Mouse (Mus musculus): ENCODE results near the gene Irs1. TPM values are rescaled to one million over a fixed set of nuclear protein-coding genes. Genes with fewer than 3 reads are reported as not detected.

Gene Irs1
- polyA plus RNA-seq, 2 experiments: 0.66 to 0.94 TPM

- Histone ChIP-seq H3K9ac (replicated peaks) (no peak overlapping the region), H3K9me3 (ENCODE audit: control insufficient read depth, low read length) (no peaks in the 10 kb centered on the region), H3K4me3 (ENCODE audit: insufficient read depth in 1 of 2, low read depth in 2 of 2, low read length in 2 of 2) (no peak overlapping the region), H3K4me2 (ENCODE audit: low read depth) (no peak overlapping the region), H3K4me1 (replicated peaks; ENCODE audit: control insufficient read depth in 2 of 2, insufficient read depth in 2 of 2, low read length in 1 of 2) (peaks cover 0 to 2% of the 10 kb centered on the region in 2 experiments; a peak in 1 of 4 replicates), H3K27me3 (ENCODE audit: control insufficient read depth, insufficient read depth, low read length) (no peaks in the 10 kb centered on the region), H3K27ac (no peak overlapping the region), H3K36me3 (replicated peaks; ENCODE audit: control insufficient read depth, insufficient read depth, low read depth) (no peaks in the 10 kb centered on the region)
- WGBS (ENCODE audit: insufficient replicate concordance): 59% methylated on average over 5 of the region's 5 CpGs
- TF ChIP-seq CTCF (IDR thresholded peaks at IDR 0.05; ENCODE audit: low read depth) (no peak), EP300 (IDR thresholded peaks at IDR 0.05; ENCODE audit: low read depth) (no peak)
- DNase-seq (ENCODE audit: low read depth in 3 of 3, low spot score in 3 of 3): no peak
- ATAC-seq (ENCODE audit: insufficient read depth): no peak
These were observed 19.0 kb downstream of the Irs1 start for GRCm38 (mm10) chr1:82272231-82272630.

GRCm38 (mm10) chr1:82267547-82267946 lies 23.7 kb downstream of the Irs1 start:
- WGBS (ENCODE audit: insufficient replicate concordance): 15% methylated on average over 4 of the region's 4 CpGs
- no peak overlapping the region for H3K9ac ChIP-seq (replicated peaks)
- H3K4me3 ChIP-seq (ENCODE audit: insufficient read depth in 1 of 2, low read depth in 2 of 2, low read length in 2 of 2): no peak overlapping the region
- no peak overlapping the region for H3K27ac ChIP-seq
- H3K4me2 ChIP-seq (ENCODE audit: low read depth): no peak overlapping the region
- H3K9me3 ChIP-seq (ENCODE audit: control insufficient read depth, low read length): no peaks in the 10 kb centered on the region
- no peaks in the 10 kb centered on the region for H3K36me3 ChIP-seq (replicated peaks; ENCODE audit: control insufficient read depth, insufficient read depth, low read depth)
- DNase-seq (ENCODE audit: low read depth in 3 of 3, low spot score in 3 of 3): no peak
- no peak for TF ChIP-seq CTCF (IDR thresholded peaks at IDR 0.05; ENCODE audit: low read depth)
- TF ChIP-seq EP300 (IDR thresholded peaks at IDR 0.05; ENCODE audit: low read depth): no peak
- no peaks in the 10 kb centered on the region for H3K27me3 ChIP-seq (ENCODE audit: control insufficient read depth, insufficient read depth, low read length)
- H3K4me1 ChIP-seq (replicated peaks; ENCODE audit: control insufficient read depth in 2 of 2, insufficient read depth in 2 of 2, low read length in 1 of 2): no peaks in the 10 kb centered on the region
- ATAC-seq (ENCODE audit: insufficient read depth): no peak

GRCm38 (mm10) chr1:82262331-82262730 lies 28.9 kb downstream of the Irs1 start:
- Histone ChIP-seq H3K4me1 (replicated peaks; ENCODE audit: control insufficient read depth in 2 of 2, insufficient read depth in 2 of 2, low read length in 1 of 2) (0 out of 4 replicates have a peak, but pooled peaks cover 0 to 2% of the 10 kb centered on the region in 2 experiments), H3K27me3 (ENCODE audit: control insufficient read depth, insufficient read depth, low read length) (no peaks in the 10 kb centered on the region), H3K27ac (no peak overlapping the region), H3K9ac (replicated peaks) (no peak overlapping the region), H3K4me2 (ENCODE audit: low read depth) (no peak overlapping the region), H3K9me3 (ENCODE audit: control insufficient read depth, low read length) (no peaks in the 10 kb centered on the region), H3K36me3 (replicated peaks; ENCODE audit: control insufficient read depth, insufficient read depth, low read depth) (no peaks in the 10 kb centered on the region), H3K4me3 (ENCODE audit: insufficient read depth in 1 of 2, low read depth in 2 of 2, low read length in 2 of 2) (no peak overlapping the region)
- ATAC-seq (ENCODE audit: insufficient read depth): no peak
- no peak for TF ChIP-seq EP300 (IDR thresholded peaks at IDR 0.05; ENCODE audit: low read depth)
- TF ChIP-seq CTCF (IDR thresholded peaks at IDR 0.05; ENCODE audit: low read depth): no peak
- no peak for DNase-seq (ENCODE audit: low read depth in 3 of 3, low spot score in 3 of 3)
- WGBS (ENCODE audit: insufficient replicate concordance): 63% methylated on average over 1 of the region's 1 CpGs

GRCm38 (mm10) chr1:82261638-82262037 lies 29.6 kb downstream of the Irs1 start:
- no peak for DNase-seq (ENCODE audit: low read depth in 3 of 3, low spot score in 3 of 3)
- H3K27ac ChIP-seq: no peak overlapping the region
- TF ChIP-seq CTCF (IDR thresholded peaks at IDR 0.05; ENCODE audit: low read depth) (no peak), EP300 (IDR thresholded peaks at IDR 0.05; ENCODE audit: low read depth) (no peak)

GRCm38 (mm10) chr1:82261053-82261618 lies 30.1 kb downstream of the Irs1 start:
- 53% methylated on average over 9 of the region's 9 CpGs for WGBS (ENCODE audit: insufficient replicate concordance)
- no peak for ATAC-seq (ENCODE audit: insufficient read depth)
- H3K4me2 ChIP-seq (ENCODE audit: low read depth): no peak overlapping the region
- H3K27me3 ChIP-seq (ENCODE audit: control insufficient read depth, insufficient read depth, low read length): no peaks in the 10 kb centered on the region
- 0 out of 4 replicates have a peak, but pooled peaks cover 0 to 2% of the 10 kb centered on the region in 2 experiments for H3K4me1 ChIP-seq (replicated peaks; ENCODE audit: control insufficient read depth in 2 of 2, insufficient read depth in 2 of 2, low read length in 1 of 2)
- H3K27ac ChIP-seq: no peak overlapping the region
- TF ChIP-seq EP300 (IDR thresholded peaks at IDR 0.05; ENCODE audit: low read depth): no peak
- no peak for TF ChIP-seq CTCF (IDR thresholded peaks at IDR 0.05; ENCODE audit: low read depth)
- no peak overlapping the region for H3K4me3 ChIP-seq (ENCODE audit: insufficient read depth in 1 of 2, low read depth in 2 of 2, low read length in 2 of 2)
- no peaks in the 10 kb centered on the region for H3K36me3 ChIP-seq (replicated peaks; ENCODE audit: control insufficient read depth, insufficient read depth, low read depth)
- H3K9me3 ChIP-seq (ENCODE audit: control insufficient read depth, low read length): no peaks in the 10 kb centered on the region
- no peak overlapping the region for H3K9ac ChIP-seq (replicated peaks)
- DNase-seq (ENCODE audit: low read depth in 3 of 3, low spot score in 3 of 3): no peak

More at GRCm38 (mm10) chr1:82261638-82262037, 29.6 kb downstream of the Irs1 start:
- 51% methylated on average over 5 of the region's 5 CpGs for WGBS (ENCODE audit: insufficient replicate concordance)
- Histone ChIP-seq H3K36me3 (replicated peaks; ENCODE audit: control insufficient read depth, insufficient read depth, low read depth) (no peaks in the 10 kb centered on the region), H3K4me3 (ENCODE audit: insufficient read depth in 1 of 2, low read depth in 2 of 2, low read length in 2 of 2) (no peak overlapping the region), H3K9ac (replicated peaks) (no peak overlapping the region), H3K4me2 (ENCODE audit: low read depth) (no peak overlapping the region), H3K4me1 (replicated peaks; ENCODE audit: control insufficient read depth in 2 of 2, insufficient read depth in 2 of 2, low read length in 1 of 2) (0 out of 4 replicates have a peak, but pooled peaks cover 0 to 2% of the 10 kb centered on the region in 2 experiments), H3K9me3 (ENCODE audit: control insufficient read depth, low read length) (no peaks in the 10 kb centered on the region), H3K27me3 (ENCODE audit: control insufficient read depth, insufficient read depth, low read length) (no peaks in the 10 kb centered on the region)
- no peak for ATAC-seq (ENCODE audit: insufficient read depth)

Data from liver, embryonic 14.5 days (tissue).